Mouse (Mus musculus): ENCODE measurements at regions not wholly inside any gene's neighbourhood (a gene's known extent, or its start where the extent isn't known, plus 50 kb on each side); places are given as distances from the start of the nearest gene placed in this dataset.

DNA sequence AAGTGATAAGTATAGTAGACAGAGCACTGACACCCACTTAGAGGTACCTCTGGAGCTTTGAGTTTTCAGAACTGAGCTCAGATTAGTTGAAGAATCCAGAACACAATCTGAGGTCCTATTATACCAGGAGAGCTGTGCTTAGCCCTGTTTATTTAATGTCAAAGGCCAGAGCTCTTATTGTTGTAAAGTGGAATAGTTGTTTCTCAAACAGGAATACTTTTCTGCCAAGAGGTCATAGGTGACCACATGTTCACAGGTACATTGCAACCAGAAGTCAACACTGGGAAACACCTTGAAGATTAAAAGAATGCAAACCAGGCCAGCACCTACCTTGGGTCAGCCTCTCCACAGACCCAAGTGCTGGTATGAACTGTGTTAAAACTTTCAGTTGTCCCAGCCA lies 291.9 kb upstream of the 4930412O13Rik start:
- TF ChIP-seq CTCF (IDR thresholded peaks at IDR 0.05; ENCODE audit: low read depth) (no peak), EP300 (optimal IDR thresholded peaks at IDR 0.05) (no peak)

All from stomach, postnatal 0 days (tissue).